Mouse (Mus musculus): Measurements from ENCODE around the gene Sobp. TPM values are rescaled to one million over a fixed set of nuclear protein-coding genes. Genes with fewer than 3 reads are reported as not detected.

Gene Sobp
- polyA plus RNA-seq, 1 experiment from 2014 or later = 2.4 TPM

DNA sequence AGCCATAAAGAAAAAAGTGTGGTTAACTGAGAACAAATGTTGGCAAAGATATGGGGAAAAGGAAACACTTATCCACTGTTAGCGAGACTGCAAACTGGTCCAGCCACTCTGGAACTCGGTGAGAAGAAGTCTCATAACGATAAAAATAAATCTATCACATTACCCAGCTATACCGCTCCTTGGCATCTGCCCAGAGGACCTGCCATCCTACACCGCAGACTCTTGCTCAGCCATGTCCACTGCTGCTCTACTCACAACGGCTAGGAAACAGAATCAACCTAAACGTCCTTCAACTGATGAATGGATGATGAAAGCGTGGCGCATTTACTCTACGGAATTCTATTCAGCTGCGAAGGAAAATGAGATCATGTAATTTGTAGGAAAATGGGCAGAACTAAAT is 25.9 kb downstream of the Sobp start:
- Histone ChIP-seq H3K27me3 (ENCODE audit: control insufficient read depth, insufficient read depth, low read length) (no peaks in the 10 kb centered on the region), H3K27ac (ENCODE audit: low read depth, low read length) (no peak overlapping the region), H3K9me3 (replicated peaks; ENCODE audit: control insufficient read depth, low read length) (no peaks in the 10 kb centered on the region), H3K4me3 (ENCODE audit: low read depth, low read length) (no peak overlapping the region), H3K4me1 (ENCODE audit: control insufficient read depth, insufficient read depth, low read length) (0 out of 2 replicates have a peak, but pooled peaks cover 2% of the 10 kb centered on the region), H3K9ac (ENCODE audit: low read depth, low read length) (no peak overlapping the region), H3K36me3 (ENCODE audit: control insufficient read depth, insufficient read depth, low read length) (no peaks in the 10 kb centered on the region), H3K4me2 (no peak overlapping the region)
- 85% methylated on average over 11 of the region's 11 CpGs for WGBS (ENCODE audit: insufficient replicate concordance)
- no peak for ATAC-seq (replicated peaks; ENCODE audit: insufficient number of reproducible peaks, low FRiP score, low TSS enrichment)

DNA sequence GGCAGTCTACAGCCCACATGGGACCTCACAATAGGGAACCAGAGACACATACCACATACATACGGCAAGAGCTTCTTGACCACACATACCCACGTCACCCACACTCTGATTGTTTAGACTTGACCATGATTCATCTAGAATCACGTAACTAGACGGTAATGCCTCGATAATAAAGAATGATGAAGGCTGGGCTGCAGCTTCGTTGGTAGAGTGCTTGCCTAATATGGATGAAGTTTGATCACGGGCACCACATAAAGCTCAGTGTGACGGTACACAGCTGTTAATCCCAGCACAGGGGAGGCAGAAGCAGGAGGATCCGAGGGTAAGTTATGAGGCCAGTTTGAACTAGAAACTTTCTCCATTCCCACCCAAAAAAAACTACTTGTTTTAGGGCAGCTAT is 31.2 kb downstream of the Sobp start:
- Histone ChIP-seq H3K4me2 (no peak overlapping the region), H3K36me3 (ENCODE audit: control insufficient read depth, insufficient read depth, low read length) (no peaks in the 10 kb centered on the region), H3K9me3 (replicated peaks; ENCODE audit: control insufficient read depth, low read length) (no peaks in the 10 kb centered on the region), H3K9ac (ENCODE audit: low read depth, low read length) (no peak overlapping the region), H3K27ac (ENCODE audit: low read depth, low read length) (no peak overlapping the region), H3K4me1 (ENCODE audit: control insufficient read depth, insufficient read depth, low read length) (no peaks in the 10 kb centered on the region), H3K27me3 (ENCODE audit: control insufficient read depth, insufficient read depth, low read length) (no peaks in the 10 kb centered on the region), H3K4me3 (ENCODE audit: low read depth, low read length) (no peak overlapping the region)
- WGBS (ENCODE audit: insufficient replicate concordance) = 82% methylated on average over 9 of the region's 9 CpGs
- ATAC-seq (replicated peaks; ENCODE audit: insufficient number of reproducible peaks, low FRiP score, low TSS enrichment) = no peak

DNA sequence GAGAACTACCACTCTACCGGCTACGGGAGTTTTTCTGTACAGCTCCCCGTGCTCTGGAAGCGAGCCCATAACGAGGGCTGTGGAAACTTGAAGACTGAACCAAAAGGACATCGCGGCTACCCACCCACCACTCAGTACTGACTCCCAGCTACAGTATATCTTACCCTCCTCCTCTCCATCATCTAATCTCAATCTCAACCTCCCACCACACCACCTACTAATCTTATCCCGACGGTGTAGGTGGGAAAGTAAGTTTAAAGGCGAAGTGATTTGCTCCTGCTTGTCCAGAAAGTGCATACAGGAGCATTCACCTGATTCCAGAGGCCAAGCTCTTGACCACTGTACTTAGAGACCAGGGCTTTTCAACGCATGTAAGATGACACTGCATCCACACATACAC is 40.3 kb downstream of the Sobp start:
- WGBS (ENCODE audit: insufficient replicate concordance) = 79% methylated on average over 11 of the region's 11 CpGs
- no peak overlapping the region for H3K27ac ChIP-seq (ENCODE audit: low read depth, low read length)

DNA sequence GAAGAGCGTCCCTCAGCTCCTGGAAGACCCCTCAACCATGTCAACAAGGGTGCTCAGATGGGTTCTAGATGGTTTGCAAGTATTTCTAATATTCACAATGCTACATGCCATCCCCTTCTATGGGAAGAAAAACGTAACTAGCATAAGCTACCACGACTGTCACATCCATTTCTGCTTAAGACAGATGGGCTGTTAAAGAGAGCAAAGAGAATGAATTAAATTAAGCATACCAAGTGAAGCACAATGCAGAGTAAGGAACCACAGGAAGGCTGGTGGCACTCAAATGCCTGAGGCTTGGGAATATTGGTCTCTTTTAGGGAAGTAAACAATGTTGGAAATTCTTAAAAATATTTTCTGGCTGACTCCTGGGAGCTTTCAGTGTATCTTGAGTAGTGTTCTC is 45.6 kb downstream of the Sobp start:
- H3K9me3 ChIP-seq (replicated peaks; ENCODE audit: control insufficient read depth, low read length) = no peaks in the 10 kb centered on the region
- no peak overlapping the region for H3K27ac ChIP-seq (ENCODE audit: low read depth, low read length)
- H3K4me2 ChIP-seq = no peak overlapping the region
- H3K4me3 ChIP-seq (ENCODE audit: low read depth, low read length) = no peak overlapping the region
- no peaks in the 10 kb centered on the region for H3K36me3 ChIP-seq (ENCODE audit: control insufficient read depth, insufficient read depth, low read length)
- H3K9ac ChIP-seq (ENCODE audit: low read depth, low read length) = no peak overlapping the region
- peaks cover 4% of the 10 kb centered on the region; the same call in 1 of the 2 replicates for H3K4me1 ChIP-seq (ENCODE audit: control insufficient read depth, insufficient read depth, low read length)
- ATAC-seq (replicated peaks; ENCODE audit: insufficient number of reproducible peaks, low FRiP score, low TSS enrichment) = no peak
- H3K27me3 ChIP-seq (ENCODE audit: control insufficient read depth, insufficient read depth, low read length) = no peaks in the 10 kb centered on the region
- 65% methylated on average over 3 of the region's 3 CpGs for WGBS (ENCODE audit: insufficient replicate concordance)

More for the DNA sequence above, 40.3 kb downstream of the Sobp start:
- H3K4me2 ChIP-seq = no peak overlapping the region
- H3K4me3 ChIP-seq (ENCODE audit: low read depth, low read length) = no peak overlapping the region
- H3K27me3 ChIP-seq (ENCODE audit: control insufficient read depth, insufficient read depth, low read length) = no peaks in the 10 kb centered on the region
- no peaks in the 10 kb centered on the region for H3K9me3 ChIP-seq (replicated peaks; ENCODE audit: control insufficient read depth, low read length)
- ATAC-seq (replicated peaks; ENCODE audit: insufficient number of reproducible peaks, low FRiP score, low TSS enrichment) = no peak
- H3K36me3 ChIP-seq (ENCODE audit: control insufficient read depth, insufficient read depth, low read length) = no peaks in the 10 kb centered on the region
- H3K9ac ChIP-seq (ENCODE audit: low read depth, low read length) = no peak overlapping the region
- H3K4me1 ChIP-seq (ENCODE audit: control insufficient read depth, insufficient read depth, low read length) = no peaks in the 10 kb centered on the region

DNA sequence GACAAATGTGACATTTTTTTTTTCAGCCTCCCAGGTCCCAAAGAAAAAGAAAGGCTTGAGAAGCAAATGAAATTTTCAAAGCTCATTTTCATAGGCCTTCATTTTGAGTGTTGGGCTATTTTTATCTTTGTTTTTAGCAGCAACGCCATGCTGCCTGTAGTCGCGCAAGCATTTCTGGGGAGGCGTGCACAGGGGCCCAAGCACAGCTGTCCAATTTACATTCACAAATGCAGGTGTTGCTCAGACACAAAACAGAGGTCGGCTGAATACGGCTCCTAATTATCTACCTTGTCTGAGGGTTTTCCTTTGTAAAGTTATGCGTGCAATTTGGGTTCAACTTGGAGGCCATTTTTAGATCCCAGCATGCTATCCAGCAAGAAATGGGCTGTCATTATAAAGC is 49.8 kb downstream of the Sobp start:
- Histone ChIP-seq H3K9me3 (replicated peaks; ENCODE audit: control insufficient read depth, low read length) (no peaks in the 10 kb centered on the region), H3K9ac (ENCODE audit: low read depth, low read length) (no peak overlapping the region), H3K4me1 (ENCODE audit: control insufficient read depth, insufficient read depth, low read length) (peaks cover 11% of the 10 kb centered on the region), H3K27me3 (ENCODE audit: control insufficient read depth, insufficient read depth, low read length) (no peaks in the 10 kb centered on the region), H3K27ac (ENCODE audit: low read depth, low read length) (no peak overlapping the region), H3K36me3 (ENCODE audit: control insufficient read depth, insufficient read depth, low read length) (no peaks in the 10 kb centered on the region), H3K4me2 (no peak overlapping the region), H3K4me3 (ENCODE audit: low read depth, low read length) (no peak overlapping the region)
- no peak for ATAC-seq (replicated peaks; ENCODE audit: insufficient number of reproducible peaks, low FRiP score, low TSS enrichment)
- WGBS (ENCODE audit: insufficient replicate concordance) = 56% methylated on average over 7 of the region's 7 CpGs

DNA sequence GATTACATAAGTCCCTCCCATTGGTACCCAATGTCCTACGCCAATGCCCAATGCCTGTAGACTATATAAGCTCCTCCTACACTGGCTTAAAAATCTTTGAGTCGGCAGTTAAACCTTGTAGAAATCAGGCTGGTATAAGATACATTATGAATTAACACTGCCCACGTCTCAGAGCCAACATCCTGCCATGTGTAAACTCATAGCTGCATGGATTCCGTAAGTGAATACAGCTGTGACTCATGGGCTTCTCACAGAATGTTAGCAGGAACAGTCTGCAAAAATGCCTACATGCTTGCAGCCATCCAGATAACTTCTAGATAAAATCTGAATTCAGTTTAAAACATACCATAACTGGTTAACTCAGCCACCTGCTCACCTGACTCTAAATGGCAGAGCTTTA is 50.2 kb downstream of the Sobp start:
- WGBS (ENCODE audit: insufficient replicate concordance) = 82% methylated on average over 4 of the region's 4 CpGs
- H3K27ac ChIP-seq (ENCODE audit: low read depth, low read length) = no peak overlapping the region
- peaks cover 11% of the 10 kb centered on the region for H3K4me1 ChIP-seq (ENCODE audit: control insufficient read depth, insufficient read depth, low read length)

DNA sequence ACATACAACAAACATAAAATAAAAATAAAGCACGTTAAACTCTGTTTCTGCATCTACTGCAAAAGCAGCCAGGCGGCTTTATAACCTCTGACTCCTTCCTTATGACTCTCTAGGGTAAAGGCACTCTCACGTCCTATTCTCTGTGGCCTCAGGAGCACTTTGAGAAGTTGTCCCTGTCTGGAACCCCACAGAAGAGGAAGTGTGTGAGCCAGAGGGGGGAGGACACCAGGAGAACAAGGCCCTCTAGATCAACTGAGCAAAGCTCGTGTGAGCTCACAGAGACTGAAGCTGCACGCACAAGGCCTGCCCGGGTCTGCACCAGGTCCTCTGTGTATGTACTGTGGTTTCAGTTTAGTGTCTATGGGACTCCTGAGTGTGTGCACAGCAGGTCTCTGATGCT is 50.9 kb downstream of the Sobp start:
- Histone ChIP-seq H3K4me2 (no peak overlapping the region), H3K9me3 (replicated peaks; ENCODE audit: control insufficient read depth, low read length) (no peaks in the 10 kb centered on the region), H3K27me3 (ENCODE audit: control insufficient read depth, insufficient read depth, low read length) (no peaks in the 10 kb centered on the region), H3K4me1 (ENCODE audit: control insufficient read depth, insufficient read depth, low read length) (peaks cover 11% of the 10 kb centered on the region), H3K27ac (ENCODE audit: low read depth, low read length) (no peak overlapping the region), H3K36me3 (ENCODE audit: control insufficient read depth, insufficient read depth, low read length) (no peaks in the 10 kb centered on the region), H3K4me3 (ENCODE audit: low read depth, low read length) (no peak overlapping the region), H3K9ac (ENCODE audit: low read depth, low read length) (no peak overlapping the region)
- 76% methylated on average over 6 of the region's 6 CpGs for WGBS (ENCODE audit: insufficient replicate concordance)
- no peak for ATAC-seq (replicated peaks; ENCODE audit: insufficient number of reproducible peaks, low FRiP score, low TSS enrichment)

More for the DNA sequence above, 50.2 kb downstream of the Sobp start:
- Histone ChIP-seq H3K9ac (ENCODE audit: low read depth, low read length) (no peak overlapping the region), H3K4me3 (ENCODE audit: low read depth, low read length) (no peak overlapping the region), H3K36me3 (ENCODE audit: control insufficient read depth, insufficient read depth, low read length) (no peaks in the 10 kb centered on the region), H3K27me3 (ENCODE audit: control insufficient read depth, insufficient read depth, low read length) (no peaks in the 10 kb centered on the region), H3K4me2 (no peak overlapping the region), H3K9me3 (replicated peaks; ENCODE audit: control insufficient read depth, low read length) (no peaks in the 10 kb centered on the region)
- no peak for ATAC-seq (replicated peaks; ENCODE audit: insufficient number of reproducible peaks, low FRiP score, low TSS enrichment)

DNA sequence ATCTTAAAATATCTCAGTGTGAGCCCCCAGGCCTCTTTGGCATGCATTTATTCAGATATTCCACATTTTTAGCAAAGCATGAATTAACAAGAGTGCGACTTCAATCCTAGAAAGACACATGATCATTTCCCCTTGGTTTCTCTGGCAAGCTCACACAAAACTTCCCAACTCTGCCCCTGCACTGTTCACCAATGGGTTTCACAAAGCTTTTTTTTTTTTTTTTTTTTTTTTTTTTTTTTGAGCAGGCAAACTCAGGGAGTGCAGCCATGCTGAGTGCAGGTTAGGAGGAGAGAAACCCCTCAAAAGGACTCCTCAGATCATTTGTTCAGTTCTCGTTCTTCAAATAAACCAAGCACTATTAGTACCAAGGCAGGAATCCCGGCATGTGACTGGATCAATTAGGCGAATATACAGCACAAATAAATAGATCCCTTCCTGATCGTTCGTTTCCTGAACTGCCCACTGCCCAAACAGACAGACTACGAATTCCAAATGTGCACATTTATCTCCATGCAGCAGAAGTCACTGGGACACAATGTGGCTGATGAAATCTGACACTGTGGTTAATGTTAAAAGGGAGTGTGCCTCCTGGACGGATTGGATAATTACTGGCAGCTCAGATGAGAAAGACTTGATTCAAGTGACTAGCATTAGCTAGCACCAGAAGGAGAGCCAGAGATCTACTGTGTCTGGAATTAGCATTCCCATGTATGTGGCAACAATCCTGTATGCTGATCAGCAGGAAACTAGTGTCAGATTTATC is 53.5 kb downstream of the Sobp start:
- no peaks in the 10 kb centered on the region for H3K9me3 ChIP-seq (replicated peaks; ENCODE audit: control insufficient read depth, low read length)
- H3K4me1 ChIP-seq (ENCODE audit: control insufficient read depth, insufficient read depth, low read length) = peaks cover 11% of the 10 kb centered on the region
- H3K4me2 ChIP-seq = no peak overlapping the region
- no peak overlapping the region for H3K27ac ChIP-seq (ENCODE audit: low read depth, low read length)
- no peaks in the 10 kb centered on the region for H3K27me3 ChIP-seq (ENCODE audit: control insufficient read depth, insufficient read depth, low read length)
- no peaks in the 10 kb centered on the region for H3K36me3 ChIP-seq (ENCODE audit: control insufficient read depth, insufficient read depth, low read length)
- WGBS (ENCODE audit: insufficient replicate concordance) = 40% methylated on average over 8 of the region's 8 CpGs
- no peak overlapping the region for H3K4me3 ChIP-seq (ENCODE audit: low read depth, low read length)
- no peak for ATAC-seq (replicated peaks; ENCODE audit: insufficient number of reproducible peaks, low FRiP score, low TSS enrichment)
- H3K9ac ChIP-seq (ENCODE audit: low read depth, low read length) = no peak overlapping the region

Measured in heart, embryonic 11.5 days (tissue).